Mouse (Mus musculus) heart, embryonic 16.5 days (tissue): Measurements from ENCODE around the gene Ip6k1. TPM values are rescaled to one million over a fixed set of nuclear protein-coding genes. Genes with fewer than 3 reads are reported as not detected.

Experiments used
- ATAC-seq: fragments of 200-750 bp; cut with Nextera tagmentation; replicated peaks from 2 replicates; pipeline ENCODE4 v1.8.0; 2017; ENCODE audit warnings: moderate number of reproducible peaks; ENCODE audit not compliant: insufficient read depth, low FRiP score; ENCODE audit errors: extremely low read depth
- H3K27ac ChIP-seq: fragments of 300-500 bp; sonication (generic); 2 replicates; pipeline ENCODE4 v1.5.1; 2014; ENCODE audit warnings: mild to moderate bottlenecking, low read length, control low read depth, moderate library complexity
- H3K27me3 ChIP-seq: fragments of 300-500 bp; sonication (generic); 2 replicates; pipeline ENCODE4 v1.6.1; 2014; ENCODE audit warnings: low read length, mixed read lengths; ENCODE audit not compliant: control insufficient read depth, insufficient read depth
- H3K36me3 ChIP-seq: fragments of 300-500 bp; sonication (generic); 2 replicates; pipeline ENCODE4 v1.6.1; 2014; ENCODE audit not compliant: control insufficient read depth, insufficient read depth
- H3K4me1 ChIP-seq: fragments of 300-500 bp; sonication (generic); 2 replicates; pipeline ENCODE4 v1.6.1; 2014; ENCODE audit warnings: low read length, mixed read lengths; ENCODE audit not compliant: control insufficient read depth, insufficient read depth
- H3K4me2 ChIP-seq: fragments of 300-500 bp; sonication (generic); 2 replicates; pipeline ENCODE4 v1.6.1; 2014; ENCODE audit warnings: low read depth, mild to moderate bottlenecking, control low read depth, low read length
- H3K4me3 ChIP-seq: fragments of 300-500 bp; sonication (generic); 2 replicates; pipeline ENCODE4 v1.5.1; 2014; ENCODE audit warnings: mild to moderate bottlenecking, control low read depth, low read length
- H3K9ac ChIP-seq: fragments of 300-500 bp; sonication (generic); 2 replicates; pipeline ENCODE4 v1.6.1; 2014; ENCODE audit warnings: low read length, control low read depth
- H3K9me3 ChIP-seq: fragments of 300-500 bp; sonication (generic); replicated peaks from 2 replicates; pipeline ENCODE4 v1.6.1; 2016; ENCODE audit warnings: low read length; ENCODE audit not compliant: control insufficient read depth
- WGBS: fragments of 180-500 bp; shearing (Covaris S2); extraction: QIAGEN DNeasy Blood & Tissue Kit; methylation state at CpG from one replicate; pipeline ENCODE4 v1.1.7; 2014; 5-methylcytosine and 5-hydroxymethylcytosine counted together
- polyA plus RNA-seq: library from polyadenylated mRNA; unstranded; fragments of >200 nt; fragmentation: Nextera tagmentation; extraction: Ambion mirVana; gene quantifications from 2 replicates; pipeline ENCODE4 v1.2.1, GENCODE M21; 2015

The Ip6k1 gene
- polyA plus RNA-seq, 1 experiment from 2014 or later = 38.8 TPM

DNA sequence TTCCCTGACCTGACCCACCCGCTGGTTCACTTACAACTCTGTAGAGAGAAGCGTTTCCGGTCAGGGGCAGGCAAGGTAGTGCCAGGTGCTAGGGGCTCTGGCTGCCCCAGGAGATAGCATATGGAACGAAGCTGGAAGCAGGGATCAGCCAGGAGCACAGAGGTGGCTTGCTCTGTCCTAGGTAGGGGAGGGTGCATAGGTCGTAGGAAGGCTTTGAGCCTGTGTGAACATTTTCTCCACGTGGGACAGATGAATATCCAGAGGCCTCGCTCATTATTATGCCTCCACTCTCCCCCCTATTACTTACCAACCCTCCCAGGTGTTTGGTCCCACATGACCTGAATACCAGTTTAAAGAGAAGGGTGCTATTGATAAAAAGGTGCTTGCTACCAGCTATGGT is 50.1 kb downstream of the Ip6k1 start:
- no peaks in the 10 kb centered on the region for H3K9me3 ChIP-seq
- no peak overlapping the region for H3K4me2 ChIP-seq
- no peak overlapping the region for H3K4me3 ChIP-seq
- H3K27ac ChIP-seq = peak overlapping the region; percentile 58
- H3K9ac ChIP-seq = peak overlapping the region; percentile 44; the same call in 1 of the 2 replicates
- peaks cover 17% of the 10 kb centered on the region for H3K36me3 ChIP-seq
- no peaks in the 10 kb centered on the region for H3K27me3 ChIP-seq
- peaks cover 30% of the 10 kb centered on the region for H3K4me1 ChIP-seq
- no peak for ATAC-seq
- 72% methylated on average over 7 of the region's 7 CpGs for WGBS

DNA sequence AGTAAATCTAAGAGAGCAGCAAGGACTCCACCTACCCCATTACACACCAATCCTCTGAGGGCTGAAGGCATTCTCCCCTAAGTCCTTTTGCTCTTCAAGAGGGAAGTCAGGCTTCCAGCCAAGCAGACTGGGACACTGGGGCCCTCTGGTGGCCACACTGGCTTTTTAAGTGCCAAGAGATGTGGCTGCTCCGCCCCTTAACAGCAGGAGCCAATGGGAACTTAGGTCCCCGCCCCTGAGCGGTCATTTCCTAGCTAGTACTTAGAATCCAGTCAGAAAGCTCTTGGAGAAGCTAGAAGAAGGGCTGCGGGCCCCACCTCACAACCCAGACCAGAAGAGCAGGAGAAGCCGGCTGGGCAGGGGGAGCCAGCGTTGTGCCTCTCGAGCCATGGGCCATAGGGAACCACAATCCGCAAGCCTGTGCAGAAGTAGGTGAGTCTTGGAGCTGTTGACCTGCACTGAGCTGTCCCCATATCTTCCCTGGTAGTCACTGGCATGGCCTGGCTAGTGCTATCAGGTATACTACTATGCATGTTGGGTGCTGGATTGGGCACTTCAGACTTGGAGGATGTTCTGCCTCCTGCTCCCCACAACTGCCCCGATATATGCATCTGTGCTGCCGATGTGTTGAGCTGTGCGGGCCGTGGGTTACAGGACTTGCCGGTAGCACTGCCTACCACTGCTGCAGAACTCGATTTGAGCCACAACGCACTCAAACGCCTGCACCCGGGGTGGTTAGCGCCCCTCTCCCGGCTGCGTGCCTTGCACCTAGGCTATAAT is 50.8 kb downstream of the Ip6k1 start, which contains the start of gene Amigo3:
TSS of gene Amigo3 (plus strand) at position 275 of the 780 bp plus-strand sequence.
- Histone ChIP-seq H3K9ac (peak within 1 kb of the TSS; percentile 44), H3K36me3 (peaks cover 21% of the 10 kb centered on the region)

DNA sequence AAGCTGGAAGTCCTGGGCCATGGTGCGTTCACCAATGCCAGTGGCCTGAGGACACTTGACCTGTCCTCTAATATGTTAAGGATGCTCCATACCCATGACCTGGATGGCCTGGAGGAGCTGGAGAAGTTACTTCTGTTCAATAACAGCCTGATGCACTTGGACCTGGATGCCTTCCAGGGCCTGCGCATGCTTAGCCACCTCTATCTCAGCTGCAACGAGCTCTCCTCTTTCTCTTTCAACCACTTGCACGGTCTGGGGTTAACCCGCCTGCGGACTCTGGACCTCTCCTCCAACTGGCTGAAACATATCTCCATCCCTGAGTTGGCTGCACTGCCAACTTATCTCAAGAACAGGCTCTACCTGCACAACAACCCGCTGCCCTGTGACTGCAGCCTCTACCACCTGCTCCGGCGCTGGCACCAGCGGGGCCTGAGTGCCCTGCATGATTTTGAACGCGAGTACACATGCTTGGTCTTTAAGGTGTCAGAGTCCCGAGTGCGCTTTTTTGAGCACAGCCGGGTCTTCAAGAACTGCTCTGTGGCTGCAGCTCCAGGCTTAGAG is 51.4 kb downstream of the Ip6k1 start:
- H3K27me3 ChIP-seq = no peaks in the 10 kb centered on the region
- no peak overlapping the region for H3K9ac ChIP-seq
- no peak overlapping the region for H3K4me3 ChIP-seq
- H3K4me1 ChIP-seq = peaks cover 19% of the 10 kb centered on the region
- no peak overlapping the region for H3K4me2 ChIP-seq
- WGBS = 83% methylated on average over 15 of the region's 15 CpGs
- ATAC-seq = no peak
- no peak overlapping the region for H3K27ac ChIP-seq
- H3K9me3 ChIP-seq = no peaks in the 10 kb centered on the region
- H3K36me3 ChIP-seq = peaks cover 25% of the 10 kb centered on the region

More for the DNA sequence above, 50.8 kb downstream of the Ip6k1 start, which contains the start of gene Amigo3:
- peak within 1 kb of the TSS; percentile 34 for H3K4me3 ChIP-seq
- peaks cover 24% of the 10 kb centered on the region for H3K4me1 ChIP-seq
- ATAC-seq = peak; percentile 61
- H3K4me2 ChIP-seq = peak within 1 kb of the TSS; percentile 59
- no peaks in the 10 kb centered on the region for H3K9me3 ChIP-seq
- 51% methylated on average over 20 of the region's 20 CpGs for WGBS
- peak within 1 kb of the TSS; percentile 58 for H3K27ac ChIP-seq
- H3K27me3 ChIP-seq = no peaks in the 10 kb centered on the region

DNA sequence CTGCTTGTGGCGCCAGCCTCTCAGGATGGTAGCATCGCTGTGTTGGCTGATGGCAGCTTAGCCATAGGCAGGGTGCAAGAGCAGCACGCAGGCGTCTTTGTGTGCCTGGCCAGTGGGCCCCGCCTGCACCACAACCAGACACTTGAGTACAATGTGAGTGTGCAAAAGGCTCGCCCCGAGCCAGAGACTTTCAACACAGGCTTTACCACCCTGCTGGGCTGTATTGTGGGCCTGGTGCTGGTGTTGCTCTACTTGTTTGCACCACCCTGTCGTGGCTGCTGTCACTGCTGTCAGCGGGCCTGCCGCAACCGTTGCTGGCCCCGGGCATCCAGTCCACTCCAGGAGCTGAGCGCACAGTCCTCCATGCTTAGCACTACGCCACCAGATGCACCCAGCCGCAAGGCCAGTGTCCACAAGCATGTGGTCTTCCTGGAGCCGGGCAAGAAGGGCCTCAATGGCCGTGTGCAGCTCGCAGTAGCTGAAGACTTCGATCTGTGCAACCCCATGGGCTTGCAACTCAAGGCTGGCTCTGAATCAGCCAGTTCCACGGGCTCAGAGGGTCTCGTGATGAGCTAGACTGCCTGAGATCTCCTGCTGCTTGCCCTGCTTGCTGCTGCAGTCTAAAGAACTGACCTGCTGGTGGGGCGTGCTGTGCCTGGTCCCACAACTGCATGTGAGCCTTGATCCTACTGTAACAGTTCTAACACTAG is 52.2 kb downstream of the Ip6k1 start:
- Histone ChIP-seq H3K4me2 (no peak overlapping the region), H3K36me3 (peaks cover 25% of the 10 kb centered on the region), H3K4me1 (peaks cover 19% of the 10 kb centered on the region), H3K9me3 (no peaks in the 10 kb centered on the region), H3K9ac (no peak overlapping the region), H3K27me3 (no peaks in the 10 kb centered on the region), H3K4me3 (no peak overlapping the region), H3K27ac (no peak overlapping the region)
- ATAC-seq = no peak
- WGBS = 87% methylated on average over 22 of the region's 22 CpGs

DNA sequence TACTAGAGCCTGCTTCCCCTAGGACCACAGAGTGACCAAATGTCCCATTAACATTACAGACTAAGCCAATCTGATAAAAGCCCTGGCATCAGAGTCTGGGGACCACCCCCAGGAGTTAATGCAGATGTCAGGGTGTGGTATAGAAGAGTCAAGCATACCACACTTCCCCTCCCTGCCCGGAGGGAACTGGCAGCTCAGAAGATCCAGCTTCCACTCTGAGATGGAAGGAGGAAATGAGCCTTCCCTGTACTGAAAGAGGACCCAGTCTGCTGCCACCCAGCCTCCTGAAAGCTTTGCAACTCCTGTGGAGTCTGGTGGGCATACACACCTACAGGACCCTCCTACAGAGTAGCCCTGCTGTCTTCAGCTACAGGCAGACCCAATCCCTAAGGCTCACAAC is 52.8 kb downstream of the Ip6k1 start:
- Histone ChIP-seq H3K9me3 (no peaks in the 10 kb centered on the region), H3K27me3 (no peaks in the 10 kb centered on the region), H3K36me3 (peaks cover 25% of the 10 kb centered on the region), H3K4me3 (no peak overlapping the region), H3K4me1 (peaks cover 14% of the 10 kb centered on the region), H3K9ac (no peak overlapping the region), H3K27ac (no peak overlapping the region), H3K4me2 (no peak overlapping the region)
- WGBS = 65% methylated on average over 1 of the region's 1 CpGs
- no peak for ATAC-seq

DNA sequence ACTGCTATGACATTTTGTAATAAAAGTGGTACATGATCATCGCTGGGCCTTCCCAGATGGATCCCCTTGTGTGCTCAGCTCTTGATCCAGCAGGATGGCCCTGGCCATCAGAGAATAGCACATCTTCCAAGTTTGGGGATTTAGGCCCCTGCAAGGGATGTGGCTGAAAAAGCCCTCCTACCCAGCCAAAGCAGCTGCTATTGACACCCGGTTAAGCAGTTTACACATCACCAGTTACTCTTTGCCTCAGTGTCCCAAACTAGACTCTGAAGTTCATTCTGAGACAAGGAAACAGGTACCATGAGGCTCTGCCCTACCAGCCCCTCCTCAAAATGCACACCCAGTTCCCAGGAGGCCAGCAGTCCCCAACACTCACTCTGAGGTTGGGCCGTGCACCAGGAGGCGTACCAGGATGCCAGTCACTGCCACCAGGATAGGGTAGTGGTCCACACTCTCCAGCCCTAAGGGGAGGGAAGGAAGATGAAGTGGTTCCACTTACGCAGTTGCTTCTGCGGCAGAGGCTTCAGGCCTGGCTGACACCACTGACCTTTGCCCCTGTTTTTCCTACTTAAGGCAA is 53.4 kb downstream of the Ip6k1 start:
- Histone ChIP-seq H3K9me3 (no peaks in the 10 kb centered on the region), H3K4me3 (no peak overlapping the region), H3K4me1 (peaks cover 18% of the 10 kb centered on the region), H3K27me3 (no peaks in the 10 kb centered on the region), H3K9ac (no peak overlapping the region), H3K4me2 (no peak overlapping the region), H3K36me3 (peaks cover 25% of the 10 kb centered on the region), H3K27ac (no peak overlapping the region)
- ATAC-seq = no peak
- WGBS = 89% methylated on average over 6 of the region's 6 CpGs

DNA sequence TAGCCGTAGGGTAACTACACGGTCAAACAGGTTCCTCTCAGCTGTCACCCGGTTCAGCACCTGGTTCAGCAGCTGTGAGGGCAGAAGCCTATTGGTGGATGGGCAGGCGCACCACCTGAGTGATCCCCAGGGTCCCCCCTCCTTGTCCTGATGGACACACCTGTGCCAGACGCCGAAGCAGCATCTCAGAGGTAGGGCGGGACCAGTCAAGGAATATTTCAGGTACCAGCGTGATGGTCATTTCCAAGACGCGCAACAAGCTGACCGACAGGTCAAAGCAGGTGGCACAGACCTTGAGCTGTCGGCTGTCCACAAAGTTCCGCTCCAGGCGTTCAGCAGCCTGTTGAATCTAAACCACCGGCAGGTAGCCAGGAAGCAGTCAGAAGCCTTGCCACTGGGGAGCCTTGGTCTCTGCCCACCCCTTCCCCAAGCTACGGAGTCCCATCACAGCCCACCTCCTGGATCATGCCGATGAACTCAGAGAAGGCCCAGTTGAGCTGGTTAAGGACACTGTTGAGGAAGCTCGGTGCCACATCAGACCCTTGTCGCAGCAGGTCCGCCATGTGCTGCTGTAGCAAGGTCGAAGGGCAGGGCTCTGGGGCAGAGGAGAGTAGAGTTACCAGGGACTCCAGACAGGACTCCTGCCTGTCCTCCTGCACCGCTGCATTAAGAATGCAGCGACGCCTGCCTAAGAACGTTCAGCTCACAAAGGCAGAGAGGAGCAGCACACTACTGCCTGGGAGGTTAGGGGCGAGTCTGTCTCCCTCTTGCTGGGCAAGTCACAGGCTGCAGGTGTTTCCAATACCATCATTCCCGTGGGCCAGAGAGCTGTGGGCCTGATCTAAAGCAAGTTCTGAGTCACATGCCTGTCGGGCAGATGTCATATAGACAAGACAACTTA is 54.3 kb downstream of the Ip6k1 start:
- no peak overlapping the region for H3K9ac ChIP-seq
- H3K36me3 ChIP-seq = peaks cover 17% of the 10 kb centered on the region
- no peak for ATAC-seq
- H3K4me1 ChIP-seq = peaks cover 18% of the 10 kb centered on the region
- H3K27me3 ChIP-seq = no peaks in the 10 kb centered on the region
- H3K9me3 ChIP-seq = no peaks in the 10 kb centered on the region
- H3K27ac ChIP-seq = no peak overlapping the region
- H3K4me3 ChIP-seq = no peak overlapping the region
- H3K4me2 ChIP-seq = no peak overlapping the region
- 84% methylated on average over 28 of the region's 28 CpGs for WGBS

DNA sequence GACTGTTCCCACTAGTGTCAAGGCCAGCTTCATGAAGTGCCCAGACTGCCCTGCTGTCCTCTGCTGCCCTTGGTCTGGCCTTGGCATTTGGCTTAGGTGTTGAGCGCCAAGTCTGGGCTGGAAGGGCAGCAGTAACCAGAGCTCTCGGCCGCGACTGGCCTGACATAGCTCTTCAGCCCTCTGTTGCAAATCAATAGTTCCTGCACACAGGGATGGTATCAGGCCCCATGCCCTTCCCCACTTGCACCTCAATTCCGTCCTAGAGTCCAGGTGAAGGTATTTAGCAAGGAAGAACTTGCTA is 54.9 kb downstream of the Ip6k1 start:
- H3K4me3 ChIP-seq = no peak overlapping the region
- no peak overlapping the region for H3K4me2 ChIP-seq
- no peaks in the 10 kb centered on the region for H3K9me3 ChIP-seq
- no peak for ATAC-seq
- no peak overlapping the region for H3K9ac ChIP-seq
- peaks cover 18% of the 10 kb centered on the region for H3K4me1 ChIP-seq
- H3K36me3 ChIP-seq = peaks cover 17% of the 10 kb centered on the region
- 82% methylated on average over 5 of the region's 5 CpGs for WGBS
- no peak overlapping the region for H3K27ac ChIP-seq
- H3K27me3 ChIP-seq = no peaks in the 10 kb centered on the region
